Mouse (Mus musculus) liver, embryonic 11.5 days (tissue): ENCODE results near the gene Dchs2. TPM values are rescaled to one million over a fixed set of nuclear protein-coding genes. Genes with fewer than 3 reads are reported as not detected.

Experiments
- ATAC-seq: fragments of 200-750 bp; cut with Nextera tagmentation; replicated peaks from 2 replicates; pipeline ENCODE4 v1.8.0; 2017; ENCODE audit warnings: moderate number of reproducible peaks, mild to moderate bottlenecking, moderate TSS enrichment, moderate library complexity; ENCODE audit not compliant: low FRiP score
- DNase-seq: peaks from one replicate; pipeline ENCODE4 v3.0.0-alpha.2; 2017; ENCODE audit warnings: low spot score
- H3K27ac ChIP-seq: fragments of 300-500 bp; sonication (generic); 2 replicates; pipeline ENCODE4 v1.5.1; 2014; ENCODE audit warnings: mild to moderate bottlenecking, low read depth, low read length, control low read depth
- H3K27me3 ChIP-seq: fragments of 300-500 bp; sonication (generic); replicated peaks from 2 replicates; pipeline ENCODE4 v1.6.1; 2014; ENCODE audit warnings: low read length, mixed read lengths; ENCODE audit not compliant: control insufficient read depth, insufficient read depth
- H3K36me3 ChIP-seq: fragments of 300-500 bp; sonication (generic); 2 replicates; pipeline ENCODE4 v1.6.1; 2014; ENCODE audit warnings: mild to moderate bottlenecking, low read length, moderate library complexity, mixed read lengths; ENCODE audit not compliant: control insufficient read depth, insufficient read depth
- H3K4me1 ChIP-seq: fragments of 300-500 bp; sonication (generic); replicated peaks from 2 replicates; pipeline ENCODE4 v1.6.1; 2014; ENCODE audit warnings: low read length, mixed read lengths; ENCODE audit not compliant: control insufficient read depth, insufficient read depth
- H3K4me2 ChIP-seq: fragments of 300-500 bp; sonication (generic); 2 replicates; pipeline ENCODE4 v1.6.1; 2014; ENCODE audit warnings: mild to moderate bottlenecking, control low read depth, moderate library complexity
- H3K4me3 ChIP-seq: fragments of 300-500 bp; sonication (generic); 2 replicates; pipeline ENCODE4 v1.5.1; 2014; ENCODE audit warnings: low read depth, low read length, control low read depth
- H3K9ac ChIP-seq: fragments of 300-500 bp; sonication (generic); 2 replicates; pipeline ENCODE4 v1.6.1; 2014; ENCODE audit warnings: low read depth, low read length, control low read depth
- H3K9me3 ChIP-seq: fragments of 300-500 bp; sonication (generic); 2 replicates; pipeline ENCODE4 v1.6.1; 2016; ENCODE audit warnings: low read length, inconsistent platforms, mixed read lengths; ENCODE audit not compliant: control insufficient read depth
- WGBS: fragments of 180-500 bp; shearing (Covaris S2); extraction: QIAGEN DNeasy Blood & Tissue Kit; methylation state at CpG from one replicate; pipeline ENCODE4 v1.1.7; 2014; 5-methylcytosine and 5-hydroxymethylcytosine counted together
- polyA plus RNA-seq: library from polyadenylated mRNA; unstranded; fragments of >200 nt; fragmentation: Nextera tagmentation; extraction: Ambion mirVana; gene quantifications from 2 replicates; pipeline ENCODE4 v1.2.1, GENCODE M21; 2014

The Dchs2 gene
- polyA plus RNA-seq, 1 experiment from 2014 or later: 0.04 TPM

DNA sequence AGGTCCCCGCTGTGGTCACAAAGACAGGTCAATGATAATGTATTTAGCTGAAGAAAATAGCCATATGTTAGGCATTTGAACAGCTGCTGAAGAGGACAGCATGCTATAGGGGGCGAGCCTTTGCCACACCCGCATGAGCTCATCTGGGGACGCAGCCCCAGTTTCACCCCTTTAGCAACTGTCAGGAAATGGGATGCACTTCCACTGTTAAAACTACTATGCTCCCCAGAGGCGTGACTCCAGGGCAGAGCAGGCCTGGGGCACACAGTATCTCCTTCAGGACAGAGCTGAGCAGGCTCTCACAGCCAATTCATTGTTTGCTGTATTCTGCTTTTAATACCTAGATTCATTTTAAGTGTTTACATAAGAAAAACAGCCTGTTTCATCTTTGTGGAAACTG, 84.2 kb downstream of the Dchs2 start:
- 61% methylated on average over 5 of the region's 5 CpGs for WGBS
- ATAC-seq: no peak
- no peak overlapping the region for H3K27ac ChIP-seq
- no peaks in the 10 kb centered on the region for H3K9me3 ChIP-seq
- H3K27me3 ChIP-seq: no peaks in the 10 kb centered on the region
- H3K4me3 ChIP-seq: no peak overlapping the region
- no peak overlapping the region for H3K4me2 ChIP-seq
- H3K4me1 ChIP-seq: no peaks in the 10 kb centered on the region
- DNase-seq: no peak
- no peaks in the 10 kb centered on the region for H3K36me3 ChIP-seq
- H3K9ac ChIP-seq: no peak overlapping the region

GRCm38 (mm10) chr3:83212578-83212977, 84.8 kb downstream of the Dchs2 start:
- no peaks in the 10 kb centered on the region for H3K36me3 ChIP-seq
- no peak overlapping the region for H3K9ac ChIP-seq
- no peak overlapping the region for H3K27ac ChIP-seq
- no peaks in the 10 kb centered on the region for H3K4me1 ChIP-seq
- H3K9me3 ChIP-seq: no peaks in the 10 kb centered on the region
- no peak for ATAC-seq
- DNase-seq: no peak
- H3K4me2 ChIP-seq: no peak overlapping the region
- H3K4me3 ChIP-seq: no peak overlapping the region
- WGBS: 68% methylated on average over 7 of the region's 7 CpGs
- no peaks in the 10 kb centered on the region for H3K27me3 ChIP-seq

- no peaks in the 10 kb centered on the region for H3K4me1 ChIP-seq
- no peak overlapping the region for H3K27ac ChIP-seq
- no peaks in the 10 kb centered on the region for H3K36me3 ChIP-seq
- no peak overlapping the region for H3K9ac ChIP-seq
- WGBS: 77% methylated on average over 4 of the region's 4 CpGs
- no peak overlapping the region for H3K4me3 ChIP-seq
- H3K27me3 ChIP-seq: no peaks in the 10 kb centered on the region
- no peaks in the 10 kb centered on the region for H3K9me3 ChIP-seq
- H3K4me2 ChIP-seq: no peak overlapping the region
- no peak for DNase-seq
- ATAC-seq: no peak
These were observed 90.3 kb downstream of the Dchs2 start for GRCm38 (mm10) chr3:83218059-83218458.

GRCm38 (mm10) chr3:83220101-83220500, 92.4 kb downstream of the Dchs2 start:
- ATAC-seq: no peak
- Histone ChIP-seq H3K9ac (no peak overlapping the region), H3K27ac (no peak overlapping the region), H3K9me3 (no peaks in the 10 kb centered on the region), H3K4me3 (no peak overlapping the region), H3K27me3 (no peaks in the 10 kb centered on the region), H3K4me1 (no peaks in the 10 kb centered on the region), H3K36me3 (no peaks in the 10 kb centered on the region), H3K4me2 (no peak overlapping the region)
- 79% methylated on average over 2 of the region's 2 CpGs for WGBS
- DNase-seq: no peak

DNA sequence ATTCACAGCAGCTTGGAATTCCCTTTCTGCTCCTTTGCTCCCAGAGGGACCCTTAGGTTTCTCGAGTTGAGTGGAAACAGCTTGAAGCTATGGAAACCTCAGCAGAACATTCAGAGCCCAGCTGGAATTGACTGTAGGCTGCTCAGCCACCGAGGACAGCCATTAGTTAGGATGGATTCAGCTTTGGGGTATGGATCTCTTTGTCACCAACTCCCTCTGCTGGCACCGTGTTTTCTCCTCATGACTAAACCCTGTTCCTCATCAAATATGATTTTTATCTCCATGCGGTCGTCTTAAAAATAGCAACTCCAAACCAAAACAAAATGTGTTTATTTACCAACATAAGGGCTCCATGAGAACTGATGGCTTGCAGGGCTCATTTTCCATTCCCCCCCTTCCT, 94.4 kb downstream of the Dchs2 start:
- H3K4me3 ChIP-seq: no peak overlapping the region
- 55% methylated on average over 5 of the region's 5 CpGs for WGBS
- DNase-seq: no peak

GRCm38 (mm10) chr3:83228383-83228782, 100.6 kb downstream of the Dchs2 start:
- Histone ChIP-seq H3K36me3 (no peaks in the 10 kb centered on the region), H3K9ac (no peak overlapping the region), H3K4me2 (no peak overlapping the region), H3K27ac (no peak overlapping the region), H3K4me1 (no peaks in the 10 kb centered on the region), H3K9me3 (no peaks in the 10 kb centered on the region), H3K27me3 (no peaks in the 10 kb centered on the region), H3K4me3 (no peak overlapping the region)
- 73% methylated on average over 9 of the region's 9 CpGs for WGBS
- DNase-seq (no peak), ATAC-seq (no peak)

More for the DNA sequence above, 94.4 kb downstream of the Dchs2 start:
- Histone ChIP-seq H3K9me3 (no peaks in the 10 kb centered on the region), H3K27ac (no peak overlapping the region), H3K36me3 (no peaks in the 10 kb centered on the region), H3K9ac (no peak overlapping the region), H3K27me3 (no peaks in the 10 kb centered on the region), H3K4me1 (no peaks in the 10 kb centered on the region), H3K4me2 (no peak overlapping the region)
- ATAC-seq: no peak

GRCm38 (mm10) chr3:83230326-83230725, 102.6 kb downstream of the Dchs2 start:
- DNase-seq (no peak), ATAC-seq (no peak)
- Histone ChIP-seq H3K9ac (no peak overlapping the region), H3K27me3 (no peaks in the 10 kb centered on the region), H3K4me3 (no peak overlapping the region), H3K27ac (no peak overlapping the region), H3K36me3 (no peaks in the 10 kb centered on the region), H3K4me2 (no peak overlapping the region), H3K4me1 (no peaks in the 10 kb centered on the region), H3K9me3 (no peaks in the 10 kb centered on the region)
- WGBS: 87% methylated on average over 2 of the region's 2 CpGs

DNA sequence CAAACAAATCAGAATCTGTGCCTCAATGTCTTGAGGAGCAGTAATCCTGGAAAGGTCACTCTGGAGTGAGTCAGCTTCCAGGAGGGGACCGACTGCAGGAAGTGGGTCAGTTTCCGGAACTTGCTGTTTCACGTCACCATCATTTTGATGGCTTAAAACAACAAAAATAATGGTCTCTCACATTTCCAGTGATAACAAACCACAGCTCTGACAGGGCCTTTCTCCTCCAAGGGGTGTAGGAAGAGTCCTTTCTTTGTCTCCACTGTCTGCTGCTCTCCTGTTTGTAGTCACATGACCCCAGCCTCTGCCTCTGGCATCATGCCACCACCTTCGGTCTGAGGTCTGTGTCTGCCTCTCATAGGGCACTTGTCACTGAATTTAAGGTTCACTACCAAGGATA, 106.7 kb downstream of the Dchs2 start:
- Histone ChIP-seq H3K4me2 (no peak overlapping the region), H3K9ac (no peak overlapping the region), H3K27ac (no peak overlapping the region), H3K4me3 (no peak overlapping the region), H3K27me3 (no peaks in the 10 kb centered on the region), H3K36me3 (no peaks in the 10 kb centered on the region), H3K4me1 (no peaks in the 10 kb centered on the region), H3K9me3 (no peaks in the 10 kb centered on the region)
- DNase-seq (no peak), ATAC-seq (no peak)
- 54% methylated on average over 4 of the region's 4 CpGs for WGBS

GRCm38 (mm10) chr3:83235061-83235460, 107.3 kb downstream of the Dchs2 start:
- H3K27me3 ChIP-seq: no peaks in the 10 kb centered on the region

More at GRCm38 (mm10) chr3:83235061-83235460, 107.3 kb downstream of the Dchs2 start:
- DNase-seq: no peak
- H3K27ac ChIP-seq: no peak overlapping the region
- no peak for ATAC-seq
- H3K9ac ChIP-seq: no peak overlapping the region
- H3K36me3 ChIP-seq: no peaks in the 10 kb centered on the region
- no peak overlapping the region for H3K4me3 ChIP-seq
- WGBS: 85% methylated on average over 5 of the region's 5 CpGs
- H3K4me2 ChIP-seq: no peak overlapping the region
- no peaks in the 10 kb centered on the region for H3K4me1 ChIP-seq
- no peaks in the 10 kb centered on the region for H3K9me3 ChIP-seq
